Mouse (Mus musculus) hindbrain, embryonic 15.5 days (tissue): ENCODE data around the gene Trmu. TPM values are rescaled to one million over a fixed set of nuclear protein-coding genes. Genes with fewer than 3 reads are reported as not detected.

Experiments
- ATAC-seq: fragments of 200-750 bp; cut with Nextera tagmentation; 2 replicates; pipeline ENCODE4 v1.8.0; 2017; ENCODE audit warnings: low read depth, moderate number of reproducible peaks, moderate TSS enrichment; ENCODE audit not compliant: low FRiP score
- H3K27ac ChIP-seq: fragments of 300-500 bp; sonication (generic); replicated peaks from 2 replicates; pipeline ENCODE4 v1.5.1; 2015; ENCODE audit warnings: mild to moderate bottlenecking, inconsistent platforms
- H3K27me3 ChIP-seq: fragments of 300-500 bp; sonication (generic); 2 replicates; pipeline ENCODE4 v1.6.1; 2015; ENCODE audit warnings: control low read depth, inconsistent platforms
- H3K36me3 ChIP-seq: fragments of 300-500 bp; sonication (generic); 2 replicates; pipeline ENCODE4 v1.6.1; 2015; ENCODE audit warnings: control low read depth, inconsistent platforms
- H3K4me1 ChIP-seq: fragments of 300-500 bp; sonication (generic); replicated peaks from 2 replicates; pipeline ENCODE4 v1.6.1; 2015; ENCODE audit warnings: control low read depth, inconsistent platforms
- H3K4me2 ChIP-seq: fragments of 300-500 bp; sonication (generic); 2 replicates; pipeline ENCODE4 v1.6.1; 2015; ENCODE audit warnings: moderate library complexity, mild to moderate bottlenecking, inconsistent platforms
- H3K4me3 ChIP-seq: fragments of 300-500 bp; sonication (generic); 2 replicates; pipeline ENCODE4 v1.5.1; 2015; ENCODE audit warnings: mild to moderate bottlenecking, inconsistent platforms
- H3K9ac ChIP-seq: fragments of 300-500 bp; sonication (generic); 2 replicates; pipeline ENCODE4 v1.6.1; 2015; ENCODE audit warnings: inconsistent platforms
- H3K9me3 ChIP-seq: fragments of 300-500 bp; sonication (generic); 2 replicates; pipeline ENCODE4 v1.6.1; 2016; ENCODE audit warnings: control low read depth, inconsistent platforms
- WGBS: fragments of 180-500 bp; shearing (Covaris S2); methylation state at CpG from one replicate; pipeline ENCODE4 v1.1.7; 2015; 5-methylcytosine and 5-hydroxymethylcytosine counted together
- polyA plus RNA-seq: library from polyadenylated mRNA; unstranded; fragments of >200 nt; fragmentation: Nextera tagmentation; extraction: Ambion mirVana; gene quantifications from 2 replicates; pipeline ENCODE4 v1.2.1, GENCODE M21; 2015

Trmu gene
- polyA plus RNA-seq, 1 experiment from 2014 or later = 50.8 TPM

GRCm38 (mm10) chr15:85900318-85900717, 21.2 kb downstream of the Trmu start:
- ATAC-seq = no peak
- no peaks in the 10 kb centered on the region for H3K9me3 ChIP-seq
- H3K27ac ChIP-seq = no peak overlapping the region
- no peak overlapping the region for H3K4me2 ChIP-seq
- H3K4me3 ChIP-seq = no peak overlapping the region
- 79% methylated on average over 8 of the region's 8 CpGs for WGBS
- no peaks in the 10 kb centered on the region for H3K4me1 ChIP-seq
- H3K36me3 ChIP-seq = peaks cover 22% of the 10 kb centered on the region
- H3K9ac ChIP-seq = no peak overlapping the region
- no peaks in the 10 kb centered on the region for H3K27me3 ChIP-seq

- Histone ChIP-seq H3K27ac (no peak overlapping the region), H3K4me1 (no peaks in the 10 kb centered on the region), H3K4me3 (no peak overlapping the region), H3K9me3 (no peaks in the 10 kb centered on the region), H3K4me2 (no peak overlapping the region), H3K36me3 (peaks cover 19% of the 10 kb centered on the region), H3K27me3 (no peaks in the 10 kb centered on the region), H3K9ac (no peak overlapping the region)
- 85% methylated on average over 12 of the region's 12 CpGs for WGBS
- ATAC-seq = no peak
Measured at GRCm38 (mm10) chr15:85900801-85901200, 21.7 kb downstream of the Trmu start.

GRCm38 (mm10) chr15:85902505-85902904, 23.4 kb downstream of the Trmu start:
- 89% methylated on average over 10 of the region's 10 CpGs for WGBS
- Histone ChIP-seq H3K27me3 (no peaks in the 10 kb centered on the region), H3K4me3 (no peak overlapping the region), H3K9ac (no peak overlapping the region), H3K4me1 (no peaks in the 10 kb centered on the region), H3K4me2 (no peak overlapping the region), H3K36me3 (peaks cover 11% of the 10 kb centered on the region; the same call in 1 of the 2 replicates), H3K9me3 (no peaks in the 10 kb centered on the region), H3K27ac (no peak overlapping the region)
- ATAC-seq = no peak

GRCm38 (mm10) chr15:85903826-85904225, 24.7 kb downstream of the Trmu start:
- 80% methylated on average over 8 of the region's 8 CpGs for WGBS
- Histone ChIP-seq H3K27ac (no peak overlapping the region), H3K9me3 (no peaks in the 10 kb centered on the region), H3K27me3 (no peaks in the 10 kb centered on the region), H3K36me3 (no peaks in the 10 kb centered on the region), H3K4me1 (no peaks in the 10 kb centered on the region), H3K4me2 (no peak overlapping the region), H3K4me3 (no peak overlapping the region), H3K9ac (no peak overlapping the region)
- no peak for ATAC-seq

- Histone ChIP-seq H3K36me3 (no peaks in the 10 kb centered on the region), H3K4me1 (peaks cover 10% of the 10 kb centered on the region), H3K27me3 (no peaks in the 10 kb centered on the region), H3K9me3 (no peaks in the 10 kb centered on the region), H3K9ac (no peak overlapping the region), H3K4me3 (no peak overlapping the region), H3K4me2 (no peak overlapping the region), H3K27ac (no peak overlapping the region)
- WGBS = 95% methylated on average over 7 of the region's 7 CpGs
- ATAC-seq = no peak
Measured at GRCm38 (mm10) chr15:85908660-85909491, 29.8 kb downstream of the Trmu start.

GRCm38 (mm10) chr15:85909492-85909829, 30.3 kb downstream of the Trmu start:
- ATAC-seq = no peak
- WGBS = 92% methylated on average over 3 of the region's 3 CpGs

GRCm38 (mm10) chr15:85909931-85910330, 30.8 kb downstream of the Trmu start:
- Histone ChIP-seq H3K9ac (no peak overlapping the region), H3K27ac (no peak overlapping the region), H3K4me2 (no peak overlapping the region), H3K36me3 (no peaks in the 10 kb centered on the region), H3K9me3 (no peaks in the 10 kb centered on the region), H3K4me3 (no peak overlapping the region), H3K27me3 (no peaks in the 10 kb centered on the region), H3K4me1 (peaks cover 10% of the 10 kb centered on the region)
- 50% methylated on average over 10 of the region's 10 CpGs for WGBS
- ATAC-seq = no peak

More at GRCm38 (mm10) chr15:85909492-85909829, 30.3 kb downstream of the Trmu start:
- H3K9ac ChIP-seq = no peak overlapping the region
- H3K36me3 ChIP-seq = no peaks in the 10 kb centered on the region
- no peaks in the 10 kb centered on the region for H3K9me3 ChIP-seq
- H3K27ac ChIP-seq = no peak overlapping the region
- H3K4me1 ChIP-seq = peaks cover 10% of the 10 kb centered on the region
- no peak overlapping the region for H3K4me3 ChIP-seq
- H3K27me3 ChIP-seq = no peaks in the 10 kb centered on the region
- H3K4me2 ChIP-seq = no peak overlapping the region

GRCm38 (mm10) chr15:85913605-85914004, 34.5 kb downstream of the Trmu start:
- no peak overlapping the region for H3K27ac ChIP-seq
- H3K9me3 ChIP-seq = no peaks in the 10 kb centered on the region
- no peak overlapping the region for H3K4me3 ChIP-seq
- no peak for ATAC-seq
- 36% methylated on average over 2 of the region's 2 CpGs for WGBS
- no peaks in the 10 kb centered on the region for H3K36me3 ChIP-seq
- H3K4me1 ChIP-seq = peaks cover 10% of the 10 kb centered on the region
- no peak overlapping the region for H3K4me2 ChIP-seq
- no peak overlapping the region for H3K9ac ChIP-seq
- no peaks in the 10 kb centered on the region for H3K27me3 ChIP-seq

GRCm38 (mm10) chr15:85919191-85919891, 40.2 kb downstream of the Trmu start:
- no peaks in the 10 kb centered on the region for H3K9me3 ChIP-seq
- H3K27ac ChIP-seq = no peak overlapping the region
- WGBS = 37% methylated on average over 8 of the region's 8 CpGs
- H3K4me2 ChIP-seq = no peak overlapping the region
- no peak overlapping the region for H3K4me3 ChIP-seq
- peak; percentile 14; the same call in 1 of the 2 replicates for ATAC-seq
- H3K27me3 ChIP-seq = no peaks in the 10 kb centered on the region
- no peak overlapping the region for H3K9ac ChIP-seq
- no peaks in the 10 kb centered on the region for H3K4me1 ChIP-seq
- H3K36me3 ChIP-seq = no peaks in the 10 kb centered on the region

- Histone ChIP-seq H3K4me3 (no peak overlapping the region), H3K4me2 (no peak overlapping the region), H3K4me1 (no peaks in the 10 kb centered on the region), H3K9ac (no peak overlapping the region), H3K27me3 (no peaks in the 10 kb centered on the region), H3K36me3 (no peaks in the 10 kb centered on the region), H3K27ac (no peak overlapping the region), H3K9me3 (no peaks in the 10 kb centered on the region)
- ATAC-seq = peak; percentile 65; the same call in 1 of the 2 replicates
- 41% methylated on average over 8 of the region's 8 CpGs for WGBS
Measured at GRCm38 (mm10) chr15:85919892-85920248, 40.8 kb downstream of the Trmu start.

- Histone ChIP-seq H3K27ac (no peak overlapping the region), H3K4me1 (no peaks in the 10 kb centered on the region), H3K9ac (no peak overlapping the region), H3K27me3 (no peaks in the 10 kb centered on the region), H3K4me2 (no peak overlapping the region), H3K36me3 (no peaks in the 10 kb centered on the region), H3K4me3 (no peak overlapping the region), H3K9me3 (no peaks in the 10 kb centered on the region)
- ATAC-seq = no peak
- 95% methylated on average over 11 of the region's 11 CpGs for WGBS
Measured at GRCm38 (mm10) chr15:85921855-85922254, 42.7 kb downstream of the Trmu start.

GRCm38 (mm10) chr15:85928161-85928560, 49.0 kb downstream of the Trmu start:
- Histone ChIP-seq H3K9ac (no peak overlapping the region), H3K27ac (no peak overlapping the region), H3K27me3 (no peaks in the 10 kb centered on the region), H3K4me2 (no peak overlapping the region), H3K36me3 (no peaks in the 10 kb centered on the region), H3K4me1 (no peaks in the 10 kb centered on the region), H3K4me3 (no peak overlapping the region), H3K9me3 (no peaks in the 10 kb centered on the region)
- ATAC-seq = no peak
- WGBS = 88% methylated on average over 12 of the region's 12 CpGs
